Mouse (Mus musculus) hindbrain, embryonic 12.5 days (tissue): ENCODE measurements around the gene Nod1. TPM values are rescaled to one million over a fixed set of nuclear protein-coding genes. Genes with fewer than 3 reads are reported as not detected.

Experiments
- ATAC-seq: fragments of 200-750 bp; cut with Nextera tagmentation; 2 replicates; pipeline ENCODE4 v1.8.0; 2017; ENCODE audit warnings: moderate TSS enrichment; ENCODE audit not compliant: low FRiP score
- H3K27ac ChIP-seq: fragments of 300-500 bp; sonication (generic); 2 replicates; pipeline ENCODE4 v1.5.1; 2016; ENCODE audit warnings: mild to moderate bottlenecking
- H3K27me3 ChIP-seq: fragments of 300-500 bp; sonication (generic); 2 replicates; pipeline ENCODE4 v1.6.1; 2016; ENCODE audit warnings: mild to moderate bottlenecking
- H3K36me3 ChIP-seq: fragments of 300-500 bp; sonication (generic); 2 replicates; pipeline ENCODE4 v1.6.1; 2016; ENCODE audit warnings: mild to moderate bottlenecking
- H3K4me1 ChIP-seq: fragments of 300-500 bp; sonication (generic); 2 replicates; pipeline ENCODE4 v1.6.1; 2016
- H3K4me2 ChIP-seq: fragments of 300-500 bp; sonication (generic); replicated peaks from 2 replicates; pipeline ENCODE4 v1.6.1; 2016; ENCODE audit warnings: mild to moderate bottlenecking
- H3K4me3 ChIP-seq: fragments of 300-500 bp; sonication (generic); 2 replicates; pipeline ENCODE4 v1.5.1; 2016; ENCODE audit warnings: mild to moderate bottlenecking
- H3K9ac ChIP-seq: fragments of 300-500 bp; sonication (generic); 2 replicates; pipeline ENCODE4 v1.6.1; 2016; ENCODE audit warnings: mild to moderate bottlenecking, moderate library complexity
- H3K9me3 ChIP-seq: fragments of 300-500 bp; sonication (generic); replicated peaks from 2 replicates; pipeline ENCODE4 v1.6.1; 2016; ENCODE audit warnings: mild to moderate bottlenecking
- WGBS: fragments of 180-500 bp; shearing (Covaris S2); methylation state at CpG from one replicate; pipeline ENCODE4 v1.1.7; 2016; 5-methylcytosine and 5-hydroxymethylcytosine counted together
- polyA plus RNA-seq: library from polyadenylated mRNA; unstranded; fragments of >200 nt; fragmentation: Nextera tagmentation; extraction: Ambion mirVana; gene quantifications from 2 replicates; pipeline ENCODE4 v1.2.1, GENCODE M21; 2016

The Nod1 gene
- polyA plus RNA-seq, 1 experiment from 2014 or later: 5.1 TPM

- Histone ChIP-seq H3K4me3 (no peak overlapping the region), H3K4me1 (no peaks in the 10 kb centered on the region), H3K27me3 (no peaks in the 10 kb centered on the region), H3K4me2 (no peak overlapping the region), H3K9me3 (no peaks in the 10 kb centered on the region), H3K36me3 (no peaks in the 10 kb centered on the region), H3K9ac (no peak overlapping the region), H3K27ac (no peak overlapping the region)
- whole genome bisulfite sequencing: 86% methylated on average over 3 of the region's 3 CpGs
- no peak for ATAC-seq
Measured at GRCm38 (mm10) chr6:54952542-54952941, 19.9 kb downstream of the Nod1 start.

- Histone ChIP-seq H3K36me3 (no peaks in the 10 kb centered on the region), H3K9me3 (no peaks in the 10 kb centered on the region)
Measured at GRCm38 (mm10) chr6:54948682-54949081, 23.7 kb downstream of the Nod1 start.

GRCm38 (mm10) chr6:54946241-54946953 lies 26.0 kb downstream of the Nod1 start:
- Histone ChIP-seq H3K4me2 (no peak overlapping the region), H3K36me3 (no peaks in the 10 kb centered on the region), H3K27me3 (peaks cover 26% of the 10 kb centered on the region), H3K27ac (no peak overlapping the region), H3K4me1 (0 out of 2 replicates have a peak, but pooled peaks cover 6% of the 10 kb centered on the region), H3K4me3 (no peak overlapping the region), H3K9me3 (no peaks in the 10 kb centered on the region), H3K9ac (no peak overlapping the region)
- 73% methylated on average over 4 of the region's 4 CpGs for WGBS
- no peak for ATAC-seq

More at GRCm38 (mm10) chr6:54948682-54949081, 23.7 kb downstream of the Nod1 start:
- H3K9ac ChIP-seq: no peak overlapping the region
- no peak overlapping the region for H3K4me3 ChIP-seq
- H3K4me2 ChIP-seq: no peak overlapping the region
- peaks cover 15% of the 10 kb centered on the region for H3K27me3 ChIP-seq
- H3K4me1 ChIP-seq: 0 out of 2 replicates have a peak, but pooled peaks cover 6% of the 10 kb centered on the region
- ATAC-seq: no peak
- 85% methylated on average over 5 of the region's 5 CpGs for WGBS
- no peak overlapping the region for H3K27ac ChIP-seq

GRCm38 (mm10) chr6:54944551-54944950 lies 27.9 kb downstream of the Nod1 start:
- Histone ChIP-seq H3K27me3 (peaks cover 26% of the 10 kb centered on the region), H3K4me3 (no peak overlapping the region), H3K36me3 (no peaks in the 10 kb centered on the region), H3K4me2 (no peak overlapping the region), H3K9me3 (no peaks in the 10 kb centered on the region), H3K9ac (no peak overlapping the region), H3K4me1 (0 out of 2 replicates have a peak, but pooled peaks cover 6% of the 10 kb centered on the region), H3K27ac (no peak overlapping the region)
- no peak for ATAC-seq
- 83% methylated on average over 16 of the region's 16 CpGs for WGBS

- Histone ChIP-seq H3K4me2 (peak overlapping the region; percentile 13; the same call in 1 of the 2 replicates), H3K9ac (no peak overlapping the region), H3K27me3 (peaks cover 26% of the 10 kb centered on the region), H3K9me3 (no peaks in the 10 kb centered on the region), H3K4me1 (0 out of 2 replicates have a peak, but pooled peaks cover 6% of the 10 kb centered on the region), H3K36me3 (no peaks in the 10 kb centered on the region), H3K27ac (no peak overlapping the region), H3K4me3 (no peak overlapping the region)
- 58% methylated on average over 24 of the region's 24 CpGs for WGBS
- ATAC-seq: no peak
Measured at GRCm38 (mm10) chr6:54943753-54944152, 28.7 kb downstream of the Nod1 start.

- H3K27ac ChIP-seq: no peak overlapping the region
- no peak overlapping the region for H3K9ac ChIP-seq
- no peaks in the 10 kb centered on the region for H3K36me3 ChIP-seq
- H3K4me3 ChIP-seq: no peak overlapping the region
- no peak for ATAC-seq
- 72% methylated on average over 16 of the region's 16 CpGs for WGBS
- H3K9me3 ChIP-seq: no peaks in the 10 kb centered on the region
- peaks cover 26% of the 10 kb centered on the region for H3K27me3 ChIP-seq
- H3K4me1 ChIP-seq: 0 out of 2 replicates have a peak, but pooled peaks cover 6% of the 10 kb centered on the region
- no peak overlapping the region for H3K4me2 ChIP-seq
Measured at GRCm38 (mm10) chr6:54943292-54943691, 29.1 kb downstream of the Nod1 start.

- H3K9ac ChIP-seq: no peak overlapping the region
- no peak overlapping the region for H3K4me2 ChIP-seq
- no peaks in the 10 kb centered on the region for H3K36me3 ChIP-seq
- no peak overlapping the region for H3K4me3 ChIP-seq
- no peaks in the 10 kb centered on the region for H3K9me3 ChIP-seq
- H3K4me1 ChIP-seq: 0 out of 2 replicates have a peak, but pooled peaks cover 6% of the 10 kb centered on the region
- H3K27ac ChIP-seq: no peak overlapping the region
- 96% methylated on average over 6 of the region's 6 CpGs for WGBS
- ATAC-seq: no peak
- H3K27me3 ChIP-seq: peaks cover 26% of the 10 kb centered on the region
Measured at GRCm38 (mm10) chr6:54941149-54941548, 31.3 kb downstream of the Nod1 start.

- Histone ChIP-seq H3K4me1 (0 out of 2 replicates have a peak, but pooled peaks cover 3% of the 10 kb centered on the region), H3K36me3 (no peaks in the 10 kb centered on the region), H3K4me2 (no peak overlapping the region), H3K27me3 (peaks cover 25% of the 10 kb centered on the region), H3K27ac (no peak overlapping the region), H3K9ac (no peak overlapping the region), H3K9me3 (no peaks in the 10 kb centered on the region), H3K4me3 (no peak overlapping the region)
- WGBS: 85% methylated on average over 7 of the region's 7 CpGs
- no peak for ATAC-seq
Measured at GRCm38 (mm10) chr6:54940126-54940525, 32.3 kb downstream of the Nod1 start.

GRCm38 (mm10) chr6:54939631-54940030 lies 32.8 kb downstream of the Nod1 start:
- no peak overlapping the region for H3K27ac ChIP-seq
- H3K9me3 ChIP-seq: no peaks in the 10 kb centered on the region
- no peak overlapping the region for H3K4me2 ChIP-seq
- WGBS: 72% methylated on average over 4 of the region's 4 CpGs
- no peak for ATAC-seq
- no peak overlapping the region for H3K9ac ChIP-seq
- no peaks in the 10 kb centered on the region for H3K36me3 ChIP-seq
- peaks cover 20% of the 10 kb centered on the region for H3K27me3 ChIP-seq
- H3K4me3 ChIP-seq: no peak overlapping the region
- H3K4me1 ChIP-seq: 0 out of 2 replicates have a peak, but pooled peaks cover 2% of the 10 kb centered on the region

GRCm38 (mm10) chr6:54936496-54936895 lies 35.9 kb downstream of the Nod1 start:
- H3K9me3 ChIP-seq: no peaks in the 10 kb centered on the region
- ATAC-seq: no peak
- H3K36me3 ChIP-seq: no peaks in the 10 kb centered on the region
- no peaks in the 10 kb centered on the region for H3K4me1 ChIP-seq
- H3K4me2 ChIP-seq: no peak overlapping the region
- no peak overlapping the region for H3K27ac ChIP-seq
- 80% methylated on average over 2 of the region's 2 CpGs for WGBS
- H3K4me3 ChIP-seq: no peak overlapping the region
- no peaks in the 10 kb centered on the region for H3K27me3 ChIP-seq
- H3K9ac ChIP-seq: no peak overlapping the region

GRCm38 (mm10) chr6:54934930-54935329 lies 37.5 kb downstream of the Nod1 start:
- no peaks in the 10 kb centered on the region for H3K27me3 ChIP-seq
- no peak for ATAC-seq
- WGBS: 81% methylated on average over 5 of the region's 5 CpGs

GRCm38 (mm10) chr6:54934313-54934712 lies 38.1 kb downstream of the Nod1 start:
- WGBS: 85% methylated on average over 8 of the region's 8 CpGs
- Histone ChIP-seq H3K4me1 (no peaks in the 10 kb centered on the region), H3K4me2 (no peak overlapping the region), H3K4me3 (no peak overlapping the region), H3K36me3 (no peaks in the 10 kb centered on the region), H3K9me3 (no peaks in the 10 kb centered on the region), H3K9ac (no peak overlapping the region), H3K27me3 (no peaks in the 10 kb centered on the region), H3K27ac (no peak overlapping the region)
- no peak for ATAC-seq

More at GRCm38 (mm10) chr6:54934930-54935329, 37.5 kb downstream of the Nod1 start:
- H3K4me2 ChIP-seq: no peak overlapping the region
- no peaks in the 10 kb centered on the region for H3K36me3 ChIP-seq
- no peak overlapping the region for H3K4me3 ChIP-seq
- no peaks in the 10 kb centered on the region for H3K4me1 ChIP-seq
- H3K9me3 ChIP-seq: no peaks in the 10 kb centered on the region
- no peak overlapping the region for H3K27ac ChIP-seq
- no peak overlapping the region for H3K9ac ChIP-seq

GRCm38 (mm10) chr6:54933866-54934265 lies 38.5 kb downstream of the Nod1 start:
- Histone ChIP-seq H3K27ac (no peak overlapping the region), H3K4me1 (no peaks in the 10 kb centered on the region), H3K27me3 (no peaks in the 10 kb centered on the region), H3K4me2 (no peak overlapping the region), H3K9ac (no peak overlapping the region), H3K36me3 (no peaks in the 10 kb centered on the region), H3K9me3 (no peaks in the 10 kb centered on the region), H3K4me3 (no peak overlapping the region)
- ATAC-seq: no peak
- 77% methylated on average over 3 of the region's 3 CpGs for WGBS
